Mouse (Mus musculus) intestine, postnatal 0 days (tissue): ENCODE measurements at regions not wholly inside any gene's neighbourhood (a gene's known extent, or its start where the extent isn't known, plus 50 kb on each side); places are given as distances from the start of the nearest gene placed in this dataset.

Experiments used
- ATAC-seq: fragments of 200-750 bp; cut with Nextera tagmentation; 2 replicates; pipeline ENCODE4 v1.8.0; 2017; ENCODE audit warnings: mild to moderate bottlenecking, moderate TSS enrichment, moderate library complexity
- H3K27ac ChIP-seq: fragments of 300-500 bp; sonication (generic); 2 replicates; pipeline ENCODE4 v1.5.1; 2014; ENCODE audit warnings: mild to moderate bottlenecking, low read depth, low read length, moderate library complexity
- H3K27me3 ChIP-seq: fragments of 300-500 bp; sonication (generic); replicated peaks from 2 replicates; pipeline ENCODE4 v1.6.1; 2014; ENCODE audit warnings: low read length, mixed read lengths; ENCODE audit not compliant: control insufficient read depth, insufficient read depth
- H3K36me3 ChIP-seq: fragments of 300-500 bp; sonication (generic); 2 replicates; pipeline ENCODE4 v1.6.1; 2014; ENCODE audit warnings: mild to moderate bottlenecking, moderate library complexity; ENCODE audit not compliant: control insufficient read depth, insufficient read depth
- H3K4me1 ChIP-seq: fragments of 300-500 bp; sonication (generic); replicated peaks from 2 replicates; pipeline ENCODE4 v1.6.1; 2014; ENCODE audit warnings: antibody characterized with exemption, low read length, mixed read lengths; ENCODE audit not compliant: control insufficient read depth, insufficient read depth
- H3K4me2 ChIP-seq: fragments of 300-500 bp; sonication (generic); replicated peaks from 2 replicates; pipeline ENCODE4 v1.6.1; 2014; ENCODE audit warnings: low read depth, mild to moderate bottlenecking, moderate library complexity
- H3K4me3 ChIP-seq: fragments of 300-500 bp; sonication (generic); 2 replicates; pipeline ENCODE4 v1.5.1; 2014; ENCODE audit warnings: low read depth, low read length
- H3K9ac ChIP-seq: fragments of 300-500 bp; sonication (generic); 2 replicates; pipeline ENCODE4 v1.6.1; 2014; ENCODE audit warnings: mild to moderate bottlenecking, low read depth, low read length
- H3K9me3 ChIP-seq: fragments of 300-500 bp; sonication (generic); 2 replicates; pipeline ENCODE4 v1.6.1; 2016; ENCODE audit warnings: mixed run types; ENCODE audit not compliant: control insufficient read depth
- CTCF ChIP-seq: sonication (generic); IDR thresholded peaks from 2 replicates; pipeline ENCODE4 v1.5.1; 2016; ENCODE audit warnings: low read depth, mild to moderate bottlenecking, control low read depth, antibody characterized with exemption, moderate library complexity
- WGBS: fragments of 180-500 bp; shearing (Covaris S2); extraction: QIAGEN DNeasy Blood & Tissue Kit; methylation state at CpG from one replicate; pipeline ENCODE4 v1.1.7; 2014; 5-methylcytosine and 5-hydroxymethylcytosine counted together

GRCm38 (mm10) chr15:61523036-61523435 is 600.2 kb upstream of the A1bg start:
- no peak overlapping the region for H3K27ac ChIP-seq
- H3K9ac ChIP-seq, result no peak overlapping the region
- no peak overlapping the region for H3K4me2 ChIP-seq
- H3K36me3 ChIP-seq, result no peaks in the 10 kb centered on the region
- WGBS, result 75% methylated on average over 2 of the region's 2 CpGs
- ATAC-seq, result no peak
- no peak for TF ChIP-seq CTCF
- H3K9me3 ChIP-seq, result no peaks in the 10 kb centered on the region
- no peak overlapping the region for H3K4me3 ChIP-seq
- H3K4me1 ChIP-seq, result no peaks in the 10 kb centered on the region
- no peaks in the 10 kb centered on the region for H3K27me3 ChIP-seq

DNA sequence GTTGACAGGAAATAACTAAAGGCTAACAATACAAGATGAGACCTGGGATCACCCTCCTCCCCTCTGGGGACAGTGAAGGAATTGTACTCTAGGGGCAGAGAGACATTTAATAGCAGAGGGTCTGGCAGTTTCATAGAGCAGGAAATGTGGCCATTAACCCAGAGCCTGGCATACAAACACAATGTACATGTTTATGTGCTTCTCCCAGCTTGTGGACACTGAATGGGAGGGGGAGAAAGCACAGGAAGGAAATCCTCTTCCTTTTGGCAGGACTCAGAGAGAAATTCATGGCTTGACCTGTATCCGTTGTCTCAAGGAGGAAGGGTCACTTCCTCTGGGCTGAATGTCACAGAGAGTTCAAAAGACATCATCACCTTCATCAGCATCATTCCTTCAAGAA is 594.5 kb upstream of the A1bg start:
- Histone ChIP-seq H3K4me3 (no peak overlapping the region), H3K27ac (no peak overlapping the region), H3K27me3 (no peaks in the 10 kb centered on the region), H3K4me1 (0 out of 2 replicates have a peak, but pooled peaks cover 3% of the 10 kb centered on the region), H3K4me2 (no peak overlapping the region), H3K9ac (no peak overlapping the region), H3K36me3 (no peaks in the 10 kb centered on the region), H3K9me3 (no peaks in the 10 kb centered on the region)
- no peak for ATAC-seq
- TF ChIP-seq CTCF, result no peak
- 58% methylated on average over 1 of the region's 1 CpGs for WGBS

DNA sequence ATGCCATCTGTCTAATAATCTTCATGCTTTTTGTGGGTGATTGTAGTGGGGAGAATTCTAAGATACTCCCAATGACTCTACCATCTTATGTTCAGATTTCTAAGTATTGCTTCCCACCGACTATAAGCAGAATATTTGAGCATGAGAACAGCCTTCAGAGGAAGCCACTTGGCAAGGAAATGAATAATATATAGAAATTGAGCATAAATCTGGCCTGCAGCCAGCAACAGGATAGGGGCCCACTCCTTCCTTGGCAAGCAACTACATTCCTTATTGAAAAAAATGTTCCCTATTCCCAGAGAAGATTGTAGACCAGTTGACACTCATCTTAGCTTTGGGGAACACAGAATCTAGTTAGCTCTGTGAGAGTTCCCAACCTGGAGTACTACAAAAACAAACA is 591.5 kb upstream of the A1bg start:
- H3K27ac ChIP-seq, result no peak overlapping the region
- 0 out of 2 replicates have a peak, but pooled peaks cover 3% of the 10 kb centered on the region for H3K4me1 ChIP-seq
- 40% methylated on average over 1 of the region's 1 CpGs for WGBS
- no peak overlapping the region for H3K4me2 ChIP-seq
- no peak overlapping the region for H3K4me3 ChIP-seq
- no peaks in the 10 kb centered on the region for H3K9me3 ChIP-seq
- no peak overlapping the region for H3K9ac ChIP-seq
- H3K27me3 ChIP-seq, result no peaks in the 10 kb centered on the region
- no peak for ATAC-seq
- no peaks in the 10 kb centered on the region for H3K36me3 ChIP-seq
- TF ChIP-seq CTCF, result no peak

GRCm38 (mm10) chr15:61508806-61509205 is 586.0 kb upstream of the A1bg start:
- Histone ChIP-seq H3K4me1 (no peaks in the 10 kb centered on the region), H3K27me3 (no peaks in the 10 kb centered on the region), H3K4me3 (no peak overlapping the region), H3K36me3 (no peaks in the 10 kb centered on the region), H3K9me3 (no peaks in the 10 kb centered on the region), H3K27ac (no peak overlapping the region), H3K9ac (no peak overlapping the region), H3K4me2 (no peak overlapping the region)
- no peak for ATAC-seq
- no peak for TF ChIP-seq CTCF
- WGBS, result 88% methylated on average over 6 of the region's 6 CpGs

- no peaks in the 10 kb centered on the region for H3K4me1 ChIP-seq
- no peaks in the 10 kb centered on the region for H3K9me3 ChIP-seq
- H3K9ac ChIP-seq, result no peak overlapping the region
- 37% methylated on average over 6 of the region's 6 CpGs for WGBS
- no peak overlapping the region for H3K4me3 ChIP-seq
- TF ChIP-seq CTCF, result no peak
- no peaks in the 10 kb centered on the region for H3K27me3 ChIP-seq
- peak; percentile 83 for ATAC-seq
- H3K27ac ChIP-seq, result no peak overlapping the region
- no peak overlapping the region for H3K4me2 ChIP-seq
- no peaks in the 10 kb centered on the region for H3K36me3 ChIP-seq
Measured at GRCm38 (mm10) chr15:61506361-61506897, 583.6 kb upstream of the A1bg start.

DNA sequence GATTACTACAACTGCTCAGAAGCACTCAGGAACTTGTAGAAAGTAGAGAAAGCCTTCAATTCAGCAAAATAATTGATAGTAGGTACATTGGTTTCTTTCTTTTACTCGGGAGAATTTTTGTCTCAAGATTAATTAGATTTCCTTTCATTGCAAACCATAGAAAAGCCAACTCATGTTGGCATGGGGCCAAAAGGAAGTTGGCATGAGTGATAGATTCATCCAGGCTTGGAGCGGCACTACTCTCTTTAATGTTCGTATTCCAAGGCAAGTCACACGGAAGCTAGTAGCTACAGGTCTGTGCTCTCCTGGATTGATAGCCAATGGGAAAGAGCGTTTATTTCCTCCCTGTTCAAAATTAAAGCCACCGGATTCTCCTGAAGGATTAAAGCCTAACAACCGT is 580.6 kb upstream of the A1bg start:
- no peaks in the 10 kb centered on the region for H3K4me1 ChIP-seq
- TF ChIP-seq CTCF, result no peak
- no peak overlapping the region for H3K27ac ChIP-seq
- H3K4me2 ChIP-seq, result no peak overlapping the region
- 52% methylated on average over 7 of the region's 7 CpGs for whole genome bisulfite sequencing
- no peak overlapping the region for H3K4me3 ChIP-seq
- no peak overlapping the region for H3K9ac ChIP-seq
- H3K36me3 ChIP-seq, result no peaks in the 10 kb centered on the region
- H3K9me3 ChIP-seq, result no peaks in the 10 kb centered on the region
- no peaks in the 10 kb centered on the region for H3K27me3 ChIP-seq
- ATAC-seq, result 0 out of 2 replicates have a peak, but pooled peaks have one; percentile 41

GRCm38 (mm10) chr15:61489731-61490130 is 566.9 kb upstream of the A1bg start:
- no peak for TF ChIP-seq CTCF
- Histone ChIP-seq H3K27me3 (no peaks in the 10 kb centered on the region), H3K36me3 (no peaks in the 10 kb centered on the region), H3K4me2 (no peak overlapping the region), H3K27ac (no peak overlapping the region), H3K4me3 (no peak overlapping the region), H3K9ac (no peak overlapping the region), H3K4me1 (no peaks in the 10 kb centered on the region), H3K9me3 (no peaks in the 10 kb centered on the region)
- no peak for ATAC-seq
- WGBS, result 66% methylated on average over 4 of the region's 4 CpGs
